Mouse (Mus musculus): ENCODE data around the gene Map7.

Map7 gene

DNA sequence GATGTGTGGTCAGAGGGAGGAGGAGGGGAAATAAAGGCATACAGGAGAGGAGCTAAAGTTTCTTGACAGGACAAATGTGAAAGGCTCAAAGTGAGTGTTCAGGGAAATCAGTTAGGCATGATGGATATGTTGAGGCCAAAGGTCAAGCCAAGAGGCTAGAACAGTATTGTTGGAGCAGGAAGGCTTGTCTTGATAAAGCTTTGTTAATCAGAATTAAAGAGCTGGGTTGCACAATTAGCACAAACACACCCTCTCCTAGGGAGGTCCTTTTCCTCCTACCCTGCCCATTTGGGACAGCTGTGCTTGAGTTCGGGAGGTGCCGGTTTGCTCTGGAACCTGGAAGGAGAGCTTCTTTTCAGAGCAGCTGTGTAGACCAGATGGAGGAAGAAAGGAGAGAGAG is 5.2 kb downstream of the Map7 start:
- no peak for DNase-seq

DNA sequence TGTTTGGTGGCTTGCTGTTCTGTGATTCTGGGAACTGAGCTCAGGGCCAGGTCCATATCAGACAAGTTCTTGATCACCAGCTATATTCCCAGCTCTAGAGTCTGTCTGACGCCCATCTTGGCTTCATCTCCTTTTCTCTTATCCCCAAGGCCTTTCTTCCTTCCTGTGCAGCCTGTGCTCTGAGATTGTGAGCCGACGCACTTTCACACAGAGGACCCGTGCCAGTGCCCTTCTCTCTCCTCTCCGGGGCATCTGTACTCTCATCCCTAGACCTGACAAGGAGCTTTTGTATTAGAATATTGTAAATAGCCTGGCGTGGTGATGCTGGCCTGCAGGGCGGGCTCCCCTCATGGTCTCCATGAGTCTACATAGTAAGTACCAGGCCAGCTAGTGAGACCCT is 7.1 kb downstream of the Map7 start:
- no peak for DNase-seq

DNA sequence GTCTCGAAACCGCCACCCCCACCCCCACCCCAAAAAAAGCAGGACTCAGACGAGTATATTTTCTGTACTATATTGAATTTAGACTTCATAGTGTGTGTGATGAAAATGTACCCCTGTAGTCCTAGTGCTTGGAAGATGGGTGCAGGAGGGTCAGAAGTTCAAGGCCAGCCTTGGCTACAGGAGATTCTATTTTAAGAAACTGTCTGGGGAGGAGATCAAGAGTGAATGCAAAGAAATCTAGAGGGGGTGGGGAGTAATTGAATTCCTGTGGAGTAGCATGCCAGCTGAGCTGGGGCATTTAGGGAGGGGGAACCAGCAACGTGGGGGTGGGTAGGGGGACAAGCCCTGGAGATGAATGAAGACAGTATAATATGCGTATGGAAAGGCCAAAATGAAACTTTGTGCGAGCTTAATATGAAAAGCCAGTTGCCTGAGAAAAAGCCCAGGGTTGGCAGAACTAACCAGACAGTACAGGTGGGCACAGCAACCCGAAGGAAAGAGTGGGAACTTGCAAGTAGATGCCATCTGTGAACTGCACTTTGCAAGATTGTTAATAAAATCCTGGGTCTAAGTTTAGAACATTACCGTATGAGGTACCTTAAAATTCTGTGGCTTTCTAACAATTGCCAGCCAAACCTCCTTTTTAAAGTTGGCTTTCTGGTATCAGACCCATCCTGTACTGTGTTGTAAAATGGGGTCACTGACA is 8.9 kb downstream of the Map7 start:
- DNase-seq, result no peak

DNA sequence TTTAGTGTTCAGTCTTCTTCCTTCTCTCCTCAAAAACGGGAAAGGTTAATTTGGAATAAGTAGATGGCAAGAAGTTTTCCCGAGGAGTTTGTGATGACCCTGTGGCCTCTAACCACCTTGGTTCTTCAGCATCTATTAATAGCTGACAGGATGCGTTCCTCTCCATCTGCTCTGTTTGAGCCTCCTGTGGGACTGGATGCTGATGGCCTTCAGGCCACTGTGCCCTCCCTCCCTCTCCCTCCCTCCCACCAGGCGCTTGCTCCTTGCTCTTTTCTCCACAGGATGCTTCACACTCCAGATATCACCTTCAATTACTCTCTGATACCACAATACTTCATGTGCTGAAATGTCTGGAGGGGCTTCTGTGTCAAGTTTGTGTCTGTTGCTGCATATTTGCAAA is 10.5 kb downstream of the Map7 start:
- DNase-seq, result no peak

DNA sequence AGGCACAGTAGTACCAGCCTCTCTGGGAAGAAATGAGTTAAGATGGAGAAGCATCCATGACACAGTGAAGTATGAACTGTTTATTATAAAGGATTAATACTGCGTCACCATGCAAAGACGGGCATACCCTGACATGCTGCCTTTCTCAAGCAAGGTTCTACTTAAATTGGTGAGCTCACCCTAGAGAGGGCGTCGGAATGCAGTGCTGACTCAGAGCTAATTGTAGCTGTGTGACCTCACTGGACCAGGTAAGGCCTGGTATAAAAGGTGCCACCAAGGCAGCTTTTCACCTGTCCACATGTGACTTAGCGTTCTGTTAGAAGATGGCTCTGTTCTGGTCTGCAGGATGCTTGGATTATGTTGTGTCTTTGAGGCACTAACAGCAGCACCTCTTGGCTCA is 11.0 kb downstream of the Map7 start:
- DNase-seq, result no peak

DNA sequence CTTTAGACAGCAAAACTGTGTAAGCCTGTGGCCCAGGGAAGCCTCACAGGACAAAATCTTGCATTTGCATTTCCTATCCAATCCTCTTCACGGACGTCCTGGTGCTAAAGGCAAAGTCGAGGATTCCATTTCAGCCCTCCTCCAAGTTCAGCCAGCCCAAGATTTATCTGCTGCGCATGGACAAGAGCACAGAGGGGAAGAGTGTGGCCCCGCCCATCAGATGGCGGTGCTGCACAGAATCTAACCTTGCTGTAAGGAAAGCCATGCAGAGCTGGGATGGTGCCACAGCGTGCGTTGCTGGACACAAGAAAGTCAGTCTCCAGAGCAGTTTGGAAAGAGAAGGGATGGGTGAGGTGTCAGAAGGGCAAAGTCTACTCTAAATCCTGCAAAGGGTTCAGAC is 12.6 kb downstream of the Map7 start:
- peak; percentile 33 to 58 for DNase-seq

DNA sequence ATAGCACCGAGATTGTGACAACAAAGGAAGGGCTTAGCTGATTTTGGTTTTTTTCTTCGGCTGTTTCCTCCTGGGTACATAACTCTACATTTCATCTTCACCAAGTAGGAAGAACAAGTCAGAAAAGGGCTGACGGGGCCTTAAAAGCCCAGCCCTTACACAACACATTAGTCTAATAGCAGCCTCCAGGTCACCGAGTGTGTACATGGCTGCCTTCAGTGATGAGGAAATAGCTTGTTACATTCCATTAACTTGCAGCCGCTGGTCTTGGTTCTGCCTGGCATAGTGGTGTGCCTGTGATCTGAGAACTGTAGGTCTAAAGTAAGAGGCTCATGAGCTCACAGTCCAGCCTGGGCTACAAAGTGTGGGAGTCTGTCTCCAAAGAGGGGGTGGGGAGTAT is 16.5 kb downstream of the Map7 start:
- no peak for DNase-seq

DNA sequence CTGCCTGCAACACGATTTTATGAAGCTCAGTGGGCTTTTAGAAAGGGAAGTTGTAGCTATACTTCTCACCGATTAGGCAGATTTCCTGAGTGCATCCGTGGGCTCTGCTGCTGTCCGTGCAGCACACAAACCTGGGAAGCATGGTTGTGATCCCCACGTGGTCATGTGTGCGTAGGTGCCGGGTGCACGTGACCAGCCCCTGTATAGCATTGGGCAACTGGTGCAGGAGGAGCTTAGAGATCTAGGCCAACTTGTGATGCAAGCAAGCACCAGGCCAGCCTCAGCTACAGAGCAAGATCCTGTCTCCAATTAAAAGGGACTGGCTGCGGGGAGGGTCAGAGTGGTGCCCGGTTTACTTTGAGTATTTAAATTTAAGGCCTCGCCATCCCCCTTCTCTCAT is 18.5 kb downstream of the Map7 start:
- no peak for DNase-seq

DNA sequence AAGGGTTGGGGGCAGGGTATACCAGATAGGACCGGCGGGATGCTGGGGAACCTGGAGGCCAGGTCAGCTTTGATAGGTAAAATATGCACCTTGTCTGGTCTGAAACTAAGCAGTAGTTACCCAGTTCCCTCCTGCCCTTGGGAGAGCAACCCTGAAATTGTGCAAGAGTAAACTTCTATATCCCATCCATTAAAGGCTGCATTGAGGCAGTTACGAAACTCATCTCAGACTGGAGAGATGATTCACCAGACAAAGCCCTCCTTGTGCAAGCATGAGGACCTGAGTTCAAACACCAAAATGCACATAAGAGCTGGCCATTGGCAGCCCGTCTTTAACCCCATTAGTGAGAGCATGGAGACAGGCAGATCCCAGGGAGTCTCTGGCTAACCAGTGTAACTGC is 19.2 kb downstream of the Map7 start:
- DNase-seq, result no peak

DNA sequence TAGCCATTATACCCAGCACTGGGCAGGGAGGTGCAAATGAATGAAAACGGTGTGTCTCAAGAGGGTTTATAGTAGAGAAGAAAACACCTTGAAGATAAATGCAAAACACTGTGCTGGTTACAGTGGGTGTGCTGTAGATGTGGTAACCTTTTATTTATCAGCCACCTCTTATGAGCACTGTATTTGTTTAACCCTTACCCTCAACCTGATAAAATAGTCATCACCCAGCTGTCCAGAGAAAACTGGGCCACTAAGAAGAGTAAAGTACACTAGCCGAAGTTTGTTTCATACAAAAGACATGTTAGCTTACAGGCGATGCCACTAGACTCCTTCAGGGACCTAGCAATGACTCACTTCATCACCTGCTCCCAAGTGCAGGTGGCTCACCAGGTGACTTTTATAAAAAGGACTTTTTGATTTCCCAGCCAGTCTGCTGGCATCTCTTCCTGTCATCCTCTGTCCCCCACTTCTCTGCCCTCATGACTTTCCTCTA is 21.0 kb downstream of the Map7 start:
- DNase-seq, result no peak

DNA sequence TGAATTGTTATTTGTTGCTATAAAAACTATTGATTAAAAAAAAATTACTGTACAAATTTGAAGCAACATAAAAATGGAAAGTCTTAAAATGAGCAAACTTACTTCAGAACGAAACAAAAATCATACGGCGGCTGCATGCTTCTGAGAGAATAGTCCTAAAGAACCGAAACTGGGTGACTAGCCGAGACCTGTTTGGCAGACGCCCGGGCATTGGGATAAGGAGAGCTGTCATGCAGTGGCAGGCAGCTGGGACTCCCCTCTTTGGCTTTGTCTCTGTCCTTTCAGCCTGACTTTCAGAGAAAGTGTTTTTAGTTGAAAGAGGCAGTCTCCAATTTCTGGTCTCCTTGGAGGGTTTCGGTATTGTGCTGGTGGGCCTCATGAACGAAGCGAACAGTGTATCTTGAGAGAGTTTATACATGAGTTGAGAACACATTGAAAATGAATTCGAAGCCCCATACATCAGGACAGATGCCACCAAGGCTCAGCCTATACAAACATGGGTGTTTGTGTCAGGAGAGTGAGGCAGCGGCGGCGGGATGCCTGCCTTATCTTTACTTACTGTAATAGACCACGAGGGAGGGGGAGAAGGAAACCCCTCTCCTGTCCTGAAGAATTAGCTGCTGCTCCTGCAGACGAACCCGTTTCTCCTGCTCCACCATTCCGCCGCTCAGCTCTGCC is 21.8 kb downstream of the Map7 start:
- DNase-seq, result no peak

DNA sequence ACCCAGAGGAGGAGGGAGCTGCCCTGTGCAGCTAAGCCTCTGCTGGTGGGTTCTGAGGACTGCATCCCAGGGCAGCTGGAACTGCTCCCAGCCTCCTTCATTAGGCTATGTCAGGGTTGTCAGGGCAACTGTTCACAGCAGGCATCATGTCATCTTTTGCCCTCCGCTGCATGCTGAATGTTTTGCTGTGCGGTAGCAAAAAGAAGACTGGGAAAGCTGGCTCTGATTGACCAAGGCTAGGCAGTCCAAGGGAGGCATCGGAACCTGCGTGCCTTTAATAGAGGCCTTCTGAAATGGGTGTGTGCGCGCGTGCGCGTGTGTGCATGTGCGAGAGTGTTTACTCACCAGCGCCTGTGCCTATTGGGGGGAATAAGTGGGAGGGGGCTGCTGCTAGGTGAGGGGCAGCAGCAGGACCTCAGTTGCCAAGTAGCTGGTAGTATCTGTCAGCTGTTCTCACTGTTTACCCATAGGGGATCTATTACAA is 22.4 kb downstream of the Map7 start:
- peak; percentile 80 to 88 for DNase-seq

DNA sequence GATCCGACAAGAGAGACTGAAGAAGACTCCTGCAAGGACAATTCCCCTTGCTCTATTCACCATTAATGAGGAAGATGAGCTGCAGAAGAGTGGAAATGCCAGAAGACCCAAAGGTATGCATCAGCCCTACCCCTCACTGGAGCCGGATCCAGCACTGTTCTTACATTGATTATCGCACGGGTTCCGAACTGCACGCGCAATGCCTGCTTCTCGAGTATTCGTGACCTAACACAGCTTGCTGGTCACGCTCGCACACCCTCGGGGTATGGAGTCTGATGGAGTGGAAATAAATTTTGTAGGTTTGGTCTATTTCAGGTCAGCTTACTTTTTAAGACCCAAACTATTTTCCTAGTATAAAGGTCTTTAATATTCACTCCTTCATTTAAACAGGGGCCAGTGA is 22.9 kb downstream of the Map7 start:
- DNase-seq, result peak; percentile 64 to 77

DNA sequence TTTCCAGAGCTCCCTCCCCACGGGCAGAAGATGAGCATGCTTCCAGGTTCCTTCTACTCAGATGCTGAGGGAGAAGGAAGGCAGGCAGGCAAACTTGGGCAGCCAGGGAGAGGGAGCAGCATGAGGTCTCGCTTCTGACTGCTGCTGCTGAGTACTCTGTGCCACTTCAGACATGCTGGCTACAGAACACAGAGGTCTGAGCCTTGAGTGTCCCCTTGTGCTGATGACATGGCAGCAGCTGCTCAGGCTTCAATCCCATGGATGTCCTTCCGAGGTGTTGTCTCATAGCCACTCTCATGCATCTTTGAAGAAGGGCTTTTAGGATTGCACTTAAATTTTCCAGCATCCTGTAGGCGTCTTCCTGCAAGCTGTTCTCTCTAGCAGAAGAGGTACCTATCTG is 23.5 kb downstream of the Map7 start:
- no peak for DNase-seq

DNA sequence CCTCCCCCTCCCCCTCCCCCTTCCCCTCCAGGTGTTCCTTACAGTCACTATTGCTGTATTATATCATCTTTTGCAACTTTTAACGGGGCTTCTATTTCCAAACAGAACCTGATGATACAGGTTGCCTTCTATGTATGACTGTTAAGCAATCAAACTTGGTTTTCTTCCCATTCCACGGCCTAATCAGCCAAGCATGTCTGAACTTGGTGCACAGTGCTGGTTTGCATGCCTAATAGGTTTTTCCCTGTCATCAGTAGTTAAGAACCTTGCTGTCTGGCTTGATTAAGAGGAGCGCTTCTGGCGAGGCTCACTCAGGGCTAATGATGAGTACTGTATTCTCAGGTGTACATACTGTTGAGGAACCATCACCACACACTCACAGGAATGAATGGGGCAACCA is 25.5 kb downstream of the Map7 start:
- DNase-seq, result peak in 1 of 2 experiments; percentile 20

DNA sequence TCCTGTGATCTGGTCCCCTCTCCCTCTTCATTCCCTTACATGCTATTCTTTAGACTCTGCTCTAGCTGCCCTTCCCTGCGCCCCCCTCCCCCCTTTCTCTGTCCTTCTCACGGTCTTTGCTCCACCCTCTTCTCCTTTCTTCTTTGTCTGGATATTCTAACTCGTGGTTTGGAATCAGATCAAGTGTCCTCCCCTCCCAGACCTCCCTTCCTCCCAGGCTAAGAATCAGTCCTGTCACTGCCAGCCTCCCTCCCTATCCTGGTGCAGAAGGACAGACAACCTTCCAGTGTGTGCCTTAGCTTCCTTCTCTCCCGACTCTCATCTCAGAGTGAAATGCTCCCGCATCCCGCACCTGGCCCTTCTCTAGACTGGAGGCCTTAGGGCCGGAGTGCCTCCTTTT is 27.8 kb downstream of the Map7 start:
- no peak for DNase-seq

DNA sequence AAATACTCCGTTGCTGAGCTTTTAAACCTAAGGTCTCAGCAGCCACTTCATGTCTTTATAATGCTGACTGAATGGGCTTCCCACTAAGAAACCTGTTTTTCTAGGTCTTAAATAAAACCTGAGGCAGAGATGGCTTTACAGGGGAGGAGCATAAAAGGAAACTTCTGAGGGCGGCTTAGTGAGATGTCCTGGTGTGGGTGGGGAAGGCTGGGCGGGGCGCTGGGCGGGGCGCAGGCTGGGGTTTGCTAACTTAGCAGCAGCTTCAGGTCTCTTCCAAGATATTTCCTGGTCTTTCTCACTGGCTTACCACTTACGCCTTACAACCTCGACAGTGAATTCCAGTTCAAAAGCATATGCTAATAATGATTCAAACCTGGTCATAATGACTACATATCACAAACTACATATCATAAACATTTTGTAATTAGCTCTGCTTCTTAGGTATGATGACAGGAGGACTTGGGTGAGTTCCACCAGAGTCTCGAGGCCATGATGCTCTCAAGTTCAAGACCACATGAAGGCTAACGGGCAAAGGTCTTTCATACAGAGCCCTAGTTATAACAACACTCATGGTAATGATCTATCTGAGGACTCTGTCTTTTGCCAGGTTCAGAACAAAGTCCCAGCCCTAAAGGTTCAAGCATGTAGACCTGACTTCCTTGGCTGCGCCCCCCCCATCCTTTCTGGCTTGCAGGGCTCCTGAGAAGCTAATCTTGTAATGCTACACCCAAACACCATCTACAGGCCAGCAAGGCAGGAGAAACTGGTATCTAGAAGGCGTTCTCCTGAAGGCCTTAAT is 30.7 kb downstream of the Map7 start:
- DNase-seq, result peak; percentile 52 to 70

DNA sequence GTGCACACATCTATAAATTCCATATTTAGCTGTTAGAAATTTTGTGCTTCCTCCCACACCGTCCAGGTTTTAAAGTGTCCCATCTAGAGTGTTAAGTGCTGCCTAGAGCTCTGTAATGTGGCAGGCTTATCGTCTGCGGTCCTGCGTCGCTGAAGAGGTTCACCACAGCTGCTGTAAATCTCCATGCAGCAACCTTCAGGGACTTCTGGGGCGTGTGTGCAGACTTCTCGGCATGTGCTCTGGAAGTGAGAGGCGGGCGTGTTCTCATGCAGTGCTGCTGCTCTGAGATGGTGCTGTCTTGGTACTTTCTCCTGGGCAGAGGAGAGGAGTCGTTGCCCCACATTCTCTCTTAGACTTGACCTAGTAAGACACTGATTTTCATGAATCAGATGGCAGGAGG is 32.9 kb downstream of the Map7 start:
- DNase-seq, result peak in 1 of 2 experiments; percentile 28

DNA sequence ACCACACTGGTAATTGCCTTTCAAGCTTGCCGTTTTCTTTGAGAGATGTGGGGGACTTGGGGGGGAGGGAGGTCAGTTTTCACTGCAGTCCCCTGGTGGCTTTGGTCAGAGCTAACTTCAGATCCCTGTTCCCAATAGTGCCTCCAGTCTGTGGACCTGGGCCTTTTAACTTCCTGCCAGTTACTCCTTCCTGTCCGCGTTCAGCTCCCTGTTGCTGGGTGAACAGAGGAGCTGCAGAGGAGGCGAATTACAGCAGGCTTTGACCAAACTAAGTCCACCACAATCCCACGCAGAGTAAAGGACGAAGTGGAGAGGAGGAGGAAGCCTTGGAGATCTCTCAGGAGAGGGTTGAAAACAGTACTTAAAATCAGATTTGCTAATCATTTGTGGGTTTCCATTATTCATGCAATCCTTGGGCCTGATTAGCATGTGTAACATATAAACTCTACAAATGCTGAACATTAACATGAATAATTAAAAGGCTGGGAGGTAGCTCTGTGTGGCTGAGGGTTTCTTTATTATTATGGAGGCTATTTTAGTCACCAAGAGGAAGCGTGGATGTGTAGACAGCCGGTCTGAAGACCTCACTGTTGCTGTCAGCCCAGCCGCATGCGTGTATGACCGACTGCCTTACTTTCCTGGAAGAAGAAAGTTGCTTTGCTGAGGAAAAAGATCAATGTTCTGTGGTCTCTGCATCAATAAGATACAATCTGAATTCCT is 33.6 kb downstream of the Map7 start:
- peak in 1 of 2 experiments; percentile 43 for DNase-seq

DNA sequence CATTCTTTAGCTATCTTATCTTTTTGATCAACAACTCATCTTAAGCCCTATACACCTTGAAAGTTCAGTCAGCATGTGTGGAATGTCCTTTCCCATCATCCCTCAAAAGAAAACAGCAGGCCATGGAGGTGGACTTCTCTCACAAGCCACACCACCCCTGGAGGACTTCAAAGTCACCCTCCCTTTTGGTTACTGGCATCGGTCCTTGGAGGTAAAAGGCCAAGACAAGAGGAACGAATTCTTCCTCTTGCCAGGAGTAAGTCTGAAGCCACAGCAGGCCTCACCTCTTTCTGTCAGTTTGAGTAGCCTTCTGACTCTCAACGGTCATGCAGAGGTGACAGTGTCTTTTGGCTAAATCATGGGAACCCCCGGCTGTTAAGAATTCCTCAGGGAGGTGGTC is 36.1 kb downstream of the Map7 start:
- no peak for DNase-seq

DNA sequence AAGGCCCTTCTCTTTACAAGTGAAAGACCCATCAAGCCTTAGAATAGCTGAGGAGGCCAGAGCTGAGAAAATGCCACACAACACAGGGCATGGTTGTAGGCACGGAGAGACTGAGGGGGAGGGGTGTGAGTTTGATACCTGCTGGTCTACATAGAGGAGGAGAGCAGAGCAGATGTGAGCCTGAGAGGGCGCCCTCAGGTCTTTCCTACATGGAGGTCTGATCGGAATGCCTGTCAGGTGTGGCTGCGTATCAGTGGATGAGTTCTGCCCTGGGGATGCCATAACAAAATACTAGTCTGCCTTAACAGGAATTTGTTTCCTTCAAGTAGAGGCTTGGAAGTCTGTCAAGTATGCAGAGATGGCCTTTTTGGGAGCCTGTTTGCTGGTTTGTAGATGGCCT is 37.0 kb downstream of the Map7 start:
- DNase-seq, result no peak

DNA sequence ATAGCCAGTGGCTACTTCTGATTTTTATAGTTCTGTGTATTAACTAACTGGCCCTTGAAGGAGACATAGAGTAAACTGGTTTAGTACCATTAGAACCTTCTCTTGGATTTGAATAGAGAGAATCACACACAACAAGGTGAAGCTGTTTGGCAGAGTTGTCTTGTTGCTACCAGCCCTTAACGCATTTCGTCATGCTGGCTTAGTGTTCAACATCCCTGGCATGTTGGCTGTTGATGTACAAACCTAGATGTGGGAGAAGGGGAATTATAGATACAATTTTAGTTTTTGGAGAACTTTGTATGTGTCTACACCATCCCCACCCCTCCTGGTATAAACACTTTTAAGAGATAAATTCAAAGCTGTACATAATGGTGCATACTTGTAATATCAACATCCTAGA is 37.5 kb downstream of the Map7 start:
- DNase-seq, result no peak

DNA sequence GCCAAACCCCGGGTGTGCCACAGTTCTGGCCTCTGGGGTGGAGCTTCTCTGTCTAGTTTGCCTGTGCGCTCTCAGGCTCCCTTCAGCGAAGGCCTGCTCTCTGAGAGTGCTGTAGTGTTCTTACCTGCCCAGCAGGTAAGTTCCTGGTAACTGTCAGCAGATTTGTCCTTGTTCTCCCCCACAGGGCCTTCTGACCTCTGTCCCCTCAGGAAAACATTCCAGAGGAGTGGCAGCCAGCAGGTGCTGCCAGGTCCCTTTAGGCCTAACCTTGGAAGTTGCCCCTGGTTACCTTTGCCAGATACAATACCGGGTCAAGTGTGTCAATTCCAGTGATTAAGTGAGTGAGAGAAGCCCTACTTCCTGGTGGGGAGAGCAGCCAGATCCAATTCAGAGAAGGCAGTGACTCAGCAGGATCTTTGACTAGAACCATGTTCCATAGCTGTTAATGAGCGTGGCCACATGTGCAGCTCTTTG is 38.6 kb downstream of the Map7 start:
- no peak for DNase-seq

Measured in kidney, postnatal 4 days (tissue).